Mouse (Mus musculus) heart, postnatal 0 days (tissue): ENCODE measurements around the gene Ndufa5.

Experiments used
- CTCF ChIP-seq: IDR thresholded peaks from 2 replicates; pipeline ENCODE4 v1.5.1; 2016; ENCODE audit warnings: antibody characterized with exemption, control low read depth, low read depth
- EP300 ChIP-seq: IDR thresholded peaks from 2 replicates; pipeline ENCODE4 v1.6.1; 2016; ENCODE audit warnings: antibody characterized with exemption, low read depth

DNA sequence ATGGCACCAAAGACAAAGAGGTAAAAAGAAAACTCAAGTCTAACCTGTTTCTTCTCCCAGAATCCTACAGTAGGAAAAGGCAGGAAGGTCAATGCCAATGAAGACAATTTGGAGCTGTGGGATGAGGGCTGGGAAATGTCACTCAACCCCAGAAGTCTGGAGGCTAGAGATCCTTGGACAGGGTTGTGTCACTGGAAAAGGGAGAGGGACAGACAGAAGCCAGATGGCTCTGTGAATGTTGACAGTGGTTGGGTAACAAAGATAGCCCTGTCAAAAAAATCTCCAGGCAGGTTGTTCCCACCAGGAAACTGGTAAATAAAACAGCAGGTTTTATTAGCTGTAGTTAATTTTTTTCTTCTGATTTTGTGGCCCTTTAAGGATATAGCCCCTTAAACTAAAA lies 14.6 kb upstream of the Ndufa5 start:
- no peak for TF ChIP-seq CTCF
- TF ChIP-seq EP300, result 0 out of 2 replicates have a peak, but pooled peaks have one; percentile 21
